ENCODE assay signal across 16 mouse cellular contexts in genomic region chr12:17725592-17725991, GRCm38 (mm10). TPM values are rescaled to one million over a fixed set of nuclear protein-coding genes. Genes with fewer than 3 reads are reported as not detected.
A peak's percentile ranks its signal among the peaks of the same experiment; 100 is the strongest.
DNase-seq lines count a peak whose midpoint lies in the region; ATAC-seq and TF ChIP-seq lines count a peak whose summit lies in the region.
"Had no signal": no experiment of that assay in that cellular context is flagged by ENCODE, and none has a peak within 500 bp of the region (broad histone marks: within the 10 kb centered on the region; RNA-seq: fewer than 3 reads in every experiment).

No protein-coding gene starts in this region.

- DNase-seq in heart, postnatal 0 days (ENCODE audit: low spot score), result no peak
- DNase-seq in heart, postnatal 36 days, result no peak
- DNase-seq in thymus, adult 2 months, result no peak
- no peak for DNase-seq in thymus, postnatal 14 days
- DNase-seq in liver, embryonic 14.5 days (ENCODE audit: low read depth in 3 of 3, low spot score in 3 of 3), result no peak
- no peak for DNase-seq in kidney, postnatal 4 days
- DNase-seq: adrenal gland, postnatal 14 days; cerebellum, postnatal 14 days; heart, postnatal 14 days; spleen, adult 18-20 months; thymus, adult 18-20 months had no signal

- no peak for ATAC-seq in heart, postnatal 0 days (ENCODE audit: insufficient read depth, low read depth)
- peak; percentile 53; the same call in 1 of the 2 replicates for ATAC-seq in liver, embryonic 14.5 days (ENCODE audit: insufficient read depth)
- no peak for ATAC-seq in CD4-positive, CD25-positive, alpha-beta regulatory T cell, adult 4 months

- H3K9me3 ChIP-seq in heart, postnatal 0 days (replicated peaks; ENCODE audit: control insufficient read depth, low read length), result no peaks in the 10 kb centered on the region
- H3K9me3 ChIP-seq in liver, embryonic 14.5 days (ENCODE audit: control insufficient read depth, low read length), result no peaks in the 10 kb centered on the region
- H3K9me3 ChIP-seq: limb, embryonic 13.5 days; neural tube, embryonic 15.5 days had no signal

- 54% methylated on average over 6 of the region's 6 CpGs for WGBS in heart, postnatal 0 days
- 71% methylated on average over 6 of the region's 6 CpGs for WGBS in thymus, adult 2 months
- 10% methylated on average over 6 of the region's 6 CpGs for WGBS in liver, embryonic 14.5 days (ENCODE audit: insufficient replicate concordance)

- peaks cover 27% of the 10 kb centered on the region for H3K4me1 ChIP-seq in heart, postnatal 0 days (ENCODE audit: control insufficient read depth, insufficient read depth)
- H3K4me1 ChIP-seq in thymus, adult 2 months (replicated peaks; ENCODE audit: control insufficient read depth, insufficient read depth, low read length), result peaks cover 76% of the 10 kb centered on the region
- peaks cover 24 to 64% of the 10 kb centered on the region in 2 experiments for H3K4me1 ChIP-seq in liver, embryonic 14.5 days (replicated peaks; ENCODE audit: control insufficient read depth in 2 of 2, insufficient read depth in 2 of 2, low read length in 1 of 2)

- H3K4me2 ChIP-seq in heart, postnatal 0 days (ENCODE audit: low read depth, low read length), result no peak overlapping the region
- peak overlapping the region; percentile 13 for H3K4me2 ChIP-seq in liver, embryonic 14.5 days (ENCODE audit: low read depth)
- H3K4me2 ChIP-seq: limb, embryonic 13.5 days; neural tube, embryonic 15.5 days had no signal

- H3K4me3 ChIP-seq in heart, postnatal 0 days (ENCODE audit: low read depth, low read length), result no peak overlapping the region
- H3K4me3 ChIP-seq in thymus, adult 2 months (ENCODE audit: control insufficient read depth, insufficient read depth, low read length), result no peak overlapping the region
- H3K4me3 ChIP-seq in liver, embryonic 14.5 days (ENCODE audit: insufficient read depth in 1 of 2, low read depth in 2 of 2, low read length in 2 of 2), result no peak overlapping the region
- H3K4me3 ChIP-seq: limb, embryonic 13.5 days; megakaryocyte, embryonic 14.5 days; neural tube, embryonic 15.5 days had no signal

- no peaks in the 10 kb centered on the region for H3K36me3 ChIP-seq in heart, postnatal 0 days (replicated peaks; ENCODE audit: control insufficient read depth, insufficient read depth, low read length)
- H3K36me3 ChIP-seq in thymus, adult 2 months (ENCODE audit: control insufficient read depth, insufficient read depth, low read length), result no peaks in the 10 kb centered on the region
- H3K36me3 ChIP-seq in liver, embryonic 14.5 days (replicated peaks; ENCODE audit: control insufficient read depth, insufficient read depth, low read depth), result no peaks in the 10 kb centered on the region
- H3K36me3 ChIP-seq: G1E; limb, embryonic 13.5 days; neural tube, embryonic 15.5 days had no signal

- H3K27ac ChIP-seq in heart, postnatal 0 days (ENCODE audit: low read depth), result peak overlapping the region; percentile 3; the same call in 1 of the 2 replicates
- peak overlapping the region; percentile 95 for H3K27ac ChIP-seq in thymus, adult 2 months (ENCODE audit: control insufficient read depth, insufficient read depth, low read length)
- H3K27ac ChIP-seq in liver, embryonic 14.5 days, result no peak overlapping the region; the same call in 1 of the 2 replicates
- H3K27ac ChIP-seq: limb, embryonic 13.5 days; neural tube, embryonic 15.5 days had no signal

- intact Hi-C loops in heart, postnatal 36 days (cut with DNase I), result no loop called here

- no peak overlapping the region for H3K9ac ChIP-seq in heart, postnatal 0 days (replicated peaks; ENCODE audit: low read depth, low read length)
- H3K9ac ChIP-seq in liver, embryonic 14.5 days (replicated peaks), result peak overlapping the region; percentile 15; the same call in 1 of the 2 replicates
- H3K9ac ChIP-seq: limb, embryonic 13.5 days; neural tube, embryonic 15.5 days had no signal

- no peak for TF ChIP-seq CTCF in heart, postnatal 0 days (IDR thresholded peaks at IDR 0.05; ENCODE audit: low read depth)
- TF ChIP-seq CTCF in thymus, adult 2 months (IDR thresholded peaks at IDR 0.05; ENCODE audit: borderline replicate concordance, control insufficient read depth, extremely low read depth, insufficient read depth, low read length, poor library complexity), result no peak
- no peak for TF ChIP-seq CTCF in liver, embryonic 14.5 days (IDR thresholded peaks at IDR 0.05; ENCODE audit: low read depth)

- H3K27me3 ChIP-seq in heart, postnatal 0 days (ENCODE audit: control insufficient read depth, insufficient read depth, low read length), result no peaks in the 10 kb centered on the region
- H3K27me3 ChIP-seq in thymus, adult 2 months (ENCODE audit: control insufficient read depth, insufficient read depth, low read length), result no peaks in the 10 kb centered on the region
- H3K27me3 ChIP-seq in liver, embryonic 14.5 days (ENCODE audit: control insufficient read depth, insufficient read depth, low read length), result no peaks in the 10 kb centered on the region
- H3K27me3 ChIP-seq: limb, embryonic 13.5 days; megakaryocyte, embryonic 14.5 days; neural tube, embryonic 15.5 days had no signal

- TF ChIP-seq POLR2A in thymus, adult 2 months (IDR thresholded peaks at IDR 0.05; ENCODE audit: control insufficient read depth, extremely low read depth, insufficient read depth, low read length, poor library complexity), result no peak

- TF ChIP-seq EP300 in heart, postnatal 0 days (IDR thresholded peaks at IDR 0.05; ENCODE audit: low read depth), result no peak
- no peak for TF ChIP-seq EP300 in liver, embryonic 14.5 days (IDR thresholded peaks at IDR 0.05; ENCODE audit: low read depth)

RNA-seq across cellular contexts. Expression of gene Hpcal1, which starts 34.9 kb away (rescaled TPM):
- total RNA-seq in heart, postnatal 0 days (2014; rRNA removed; ENCODE audit: low replicate concordance), result 14.8 and 19.1 TPM in 2 replicates
- 21.9 and 22.5 TPM in 2 replicates for polyA plus RNA-seq in heart, postnatal 0 days (2015; fragmentation: Nextera tagmentation; extraction: Ambion mirVana)
- 10 to 100 TPM; 18.7 to 24.7 TPM for total RNA-seq in heart, postnatal 36 days (2021)
- 322 and 334 TPM in 2 replicates for polyA plus RNA-seq in thymus, adult 2 months (2012; rRNA removed)
- polyA plus RNA-seq in liver, embryonic 14.5 days (2012; rRNA removed), result 16.2 and 16.6 TPM in 2 replicates
- 13.6 and 14.7 TPM in 2 replicates for polyA plus RNA-seq in liver, embryonic 14.5 days (2014; fragmentation: Nextera tagmentation; extraction: Ambion mirVana)
- 10 to 100 TPM; 71.5 to 87.9 TPM for polyA plus RNA-seq in CD4-positive, CD25-positive, alpha-beta regulatory T cell, adult 4 months (2017; shearing (Covaris generic))
- total RNA-seq: G1E had no signal
- polyA plus RNA-seq: G1E had no signal
